ENCODE assay signal across 10 mouse cellular contexts in the genomic region with DNA sequence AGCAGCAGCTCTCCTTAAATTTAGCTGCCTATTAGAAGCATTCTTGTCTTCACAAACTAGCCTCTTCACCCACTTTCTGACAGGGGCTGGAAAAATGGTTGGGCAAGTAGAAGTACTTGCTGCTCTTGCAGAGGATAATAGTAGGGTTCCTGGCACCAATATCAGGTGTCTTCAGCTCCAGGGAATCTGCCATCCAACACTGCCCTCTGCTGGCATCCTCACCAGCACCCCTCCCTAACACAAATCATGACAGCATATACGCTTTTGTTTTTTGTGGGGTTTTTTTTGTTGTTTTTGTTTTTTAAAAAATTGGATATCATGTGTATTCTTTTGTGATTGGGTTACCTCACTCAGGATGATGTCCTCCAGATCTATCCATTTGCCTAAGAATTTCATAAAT.
DNase-seq lines count a peak whose midpoint lies in the region; TF ChIP-seq lines count a peak whose summit lies in the region.
"Had no signal": no experiment of that assay in that cellular context is flagged by ENCODE, and none has a peak within 500 bp of the region (broad histone marks: within the 10 kb centered on the region; RNA-seq: fewer than 3 reads in every experiment).

No protein-coding gene starts in this region.

- peak; percentile 10 for DNase-seq in cerebellum, adult 8-10 months
- no peak for DNase-seq in cerebellum, adult 11 months
- DNase-seq in spleen, adult 12 weeks (ENCODE audit: low spot score) = peak; percentile 5
- no peak for DNase-seq in spleen, postnatal 36 days (ENCODE audit: low spot score in 2 of 2)
- DNase-seq in thymus, postnatal 4 days = peak; percentile 74
- no peak for DNase-seq in urinary bladder, postnatal 36 days (ENCODE audit: low spot score in 2 of 2)
- no peak for DNase-seq in heart, embryonic 10.5 days (ENCODE audit: low spot score)

- H3K4me3 ChIP-seq in embryonic fibroblast, embryonic 13.5 days (ENCODE audit: insufficient read depth, low read length) = no peak overlapping the region
- no peak overlapping the region for H3K4me3 ChIP-seq in heart, embryonic 10.5 days
- H3K4me3 ChIP-seq: hindbrain, embryonic 12.5 days; neural tube, embryonic 12.5 days had no signal

- H3K36me3 ChIP-seq in heart, embryonic 10.5 days = no peaks in the 10 kb centered on the region
- H3K36me3 ChIP-seq: hindbrain, embryonic 12.5 days; neural tube, embryonic 12.5 days had no signal

- TF ChIP-seq CTCF in embryonic fibroblast, embryonic 13.5 days (IDR thresholded peaks at IDR 0.05; ENCODE audit: borderline replicate concordance, insufficient read depth, low read length) = 0 out of 2 replicates have a peak, but pooled peaks have one; percentile 21

- 91% methylated on average over 1 of the region's 1 CpGs for WGBS in heart, embryonic 10.5 days

- no peak overlapping the region for H3K27ac ChIP-seq in embryonic fibroblast, embryonic 13.5 days (ENCODE audit: insufficient read depth, low read length)
- no peak overlapping the region for H3K27ac ChIP-seq in heart, embryonic 10.5 days
- H3K27ac ChIP-seq: hindbrain, embryonic 12.5 days; neural tube, embryonic 12.5 days had no signal

- TF ChIP-seq POLR2A in embryonic fibroblast, embryonic 13.5 days (IDR thresholded peaks at IDR 0.05; ENCODE audit: low read depth, low read length) = no peak

- no peaks in the 10 kb centered on the region for H3K27me3 ChIP-seq in heart, embryonic 10.5 days (ENCODE audit: insufficient read depth, poor library complexity, severe bottlenecking)
- H3K27me3 ChIP-seq: hindbrain, embryonic 12.5 days; neural tube, embryonic 12.5 days had no signal

- no peaks in the 10 kb centered on the region for H3K4me1 ChIP-seq in embryonic fibroblast, embryonic 13.5 days (ENCODE audit: control insufficient read depth, insufficient read depth, low read length)
- H3K4me1 ChIP-seq in heart, embryonic 10.5 days = no peaks in the 10 kb centered on the region
- H3K4me1 ChIP-seq: hindbrain, embryonic 12.5 days; neural tube, embryonic 12.5 days had no signal

- H3K9me3 ChIP-seq in heart, embryonic 10.5 days = no peaks in the 10 kb centered on the region
- H3K9me3 ChIP-seq: hindbrain, embryonic 12.5 days; neural tube, embryonic 12.5 days had no signal

Comparison
In these comparisons a context has a peak if more than half of its experiments do, and no peak if none do; other contexts are left out.
1. DNase-seq: peak in cerebellum, adult 8-10 months (single experiment), spleen, adult 12 weeks (single experiment) and thymus, postnatal 4 days (single experiment); none in cerebellum, adult 11 months (single experiment), spleen, postnatal 36 days (0 of 2), urinary bladder, postnatal 36 days (0 of 2) and heart, embryonic 10.5 days (single experiment).